Mouse (Mus musculus) hindbrain, postnatal 0 days (tissue): ENCODE measurements around the gene 1700001C19Rik. TPM values are rescaled to one million over a fixed set of nuclear protein-coding genes. Genes with fewer than 3 reads are reported as not detected.

ENCODE experiments used
- ATAC-seq: fragments of 200-750 bp; cut with Nextera tagmentation; 2 replicates; pipeline ENCODE4 v1.8.0; 2017; ENCODE audit warnings: mild to moderate bottlenecking, moderate TSS enrichment, moderate library complexity
- DNase-seq: peaks from one replicate; pipeline ENCODE4 v3.0.0-alpha.2; 2015; ENCODE audit warnings: low spot score
- H3K27ac ChIP-seq: fragments of 300-500 bp; sonication (generic); 2 replicates; pipeline ENCODE4 v1.5.1; 2014; ENCODE audit warnings: mild to moderate bottlenecking
- H3K27me3 ChIP-seq: fragments of 300-500 bp; sonication (generic); 2 replicates; pipeline ENCODE4 v1.6.1; 2014; ENCODE audit warnings: low read length, mixed read lengths; ENCODE audit not compliant: insufficient read depth
- H3K36me3 ChIP-seq: fragments of 300-500 bp; sonication (generic); 2 replicates; pipeline ENCODE4 v1.6.1; 2014; ENCODE audit warnings: low read length, mixed read lengths; ENCODE audit not compliant: insufficient read depth
- H3K4me1 ChIP-seq: fragments of 300-500 bp; sonication (generic); 2 replicates; pipeline ENCODE4 v1.6.1; 2014; ENCODE audit warnings: antibody characterized with exemption, low read length, mixed read lengths; ENCODE audit not compliant: insufficient read depth
- H3K4me2 ChIP-seq: fragments of 300-500 bp; sonication (generic); 2 replicates; pipeline ENCODE4 v1.6.1; 2014; ENCODE audit warnings: low read depth, mild to moderate bottlenecking, low read length, moderate library complexity, mixed read lengths
- H3K4me3 ChIP-seq: fragments of 300-500 bp; sonication (generic); 2 replicates; pipeline ENCODE4 v1.5.1; 2014; ENCODE audit warnings: low read length
- H3K9ac ChIP-seq: fragments of 300-500 bp; sonication (generic); replicated peaks from 2 replicates; pipeline ENCODE4 v1.6.1; 2014; ENCODE audit warnings: mild to moderate bottlenecking, low read length, moderate library complexity, mixed read lengths
- H3K9me3 ChIP-seq: fragments of 300-500 bp; sonication (generic); 2 replicates; pipeline ENCODE4 v1.6.1; 2016; ENCODE audit warnings: low read length, mixed read lengths
- CTCF ChIP-seq: IDR thresholded peaks from 2 replicates; pipeline ENCODE4 v1.5.1; 2016; ENCODE audit warnings: antibody characterized with exemption, control low read depth, low read depth
- WGBS: fragments of 180-500 bp; shearing (Covaris S2); extraction: QIAGEN DNeasy Blood & Tissue Kit; methylation state at CpG from one replicate; pipeline ENCODE4 v1.1.7; 2014; 5-methylcytosine and 5-hydroxymethylcytosine counted together
- polyA plus RNA-seq: library from polyadenylated mRNA; unstranded; fragments of >200 nt; fragmentation: Nextera tagmentation; extraction: Ambion mirVana; gene quantifications from 2 replicates; pipeline ENCODE4 v1.2.1, GENCODE M21; 2015
- total RNA-seq: library from RNA; depleted of rRNA; stranded (reverse); fragments of >200 nt; gene quantifications from 2 replicates; pipeline ENCODE4 v1.2.3, GENCODE M21; 2014

Gene 1700001C19Rik
- total and polyA plus RNA-seq, 2 experiments from 2014 or later: 0.45 to 1.7 TPM

- ATAC-seq: no peak
- TF ChIP-seq CTCF: no peak
- H3K4me3 ChIP-seq: no peak overlapping the region
- no peak overlapping the region for H3K9ac ChIP-seq
- no peak overlapping the region for H3K27ac ChIP-seq
- no peak for DNase-seq
- H3K4me2 ChIP-seq: no peak overlapping the region
- peaks cover 6% of the 10 kb centered on the region; the same call in 1 of the 2 replicates for H3K4me1 ChIP-seq
- no peaks in the 10 kb centered on the region for H3K9me3 ChIP-seq
- peaks cover 8% of the 10 kb centered on the region for H3K27me3 ChIP-seq
- 52% methylated on average over 9 of the region's 9 CpGs for WGBS
- no peaks in the 10 kb centered on the region for H3K36me3 ChIP-seq
These were observed 2.3 kb upstream of the 1700001C19Rik start for GRCm38 (mm10) chr17:47439396-47440028.

DNA sequence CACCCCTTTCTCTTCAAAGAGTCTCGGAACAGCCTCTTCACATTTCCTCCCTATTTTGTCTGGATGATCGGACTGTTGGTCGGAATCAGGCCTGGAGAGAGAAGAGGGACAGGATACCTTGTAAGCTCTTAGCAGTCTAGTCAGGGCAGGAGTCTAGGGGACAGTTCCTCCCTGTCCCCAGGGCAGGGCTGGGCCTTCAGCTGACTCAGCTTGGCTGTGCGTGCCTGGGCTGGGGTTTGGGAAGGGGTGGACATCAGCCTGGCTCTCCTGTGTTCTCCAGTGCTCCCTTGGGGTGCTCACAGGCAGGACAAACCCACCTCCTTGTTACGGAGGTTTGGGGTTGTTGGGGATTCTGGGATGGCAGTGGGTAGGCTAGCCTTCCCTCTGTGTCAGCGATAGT, 1.4 kb upstream of the 1700001C19Rik start:
- Histone ChIP-seq H3K9me3 (no peaks in the 10 kb centered on the region), H3K36me3 (no peaks in the 10 kb centered on the region), H3K27me3 (peaks cover 8% of the 10 kb centered on the region), H3K4me1 (peaks cover 6% of the 10 kb centered on the region; the same call in 1 of the 2 replicates), H3K4me2 (no peak overlapping the region), H3K9ac (no peak overlapping the region), H3K27ac (no peak overlapping the region), H3K4me3 (no peak overlapping the region)
- 68% methylated on average over 6 of the region's 6 CpGs for WGBS
- TF ChIP-seq CTCF: no peak
- DNase-seq (no peak), ATAC-seq (no peak)

DNA sequence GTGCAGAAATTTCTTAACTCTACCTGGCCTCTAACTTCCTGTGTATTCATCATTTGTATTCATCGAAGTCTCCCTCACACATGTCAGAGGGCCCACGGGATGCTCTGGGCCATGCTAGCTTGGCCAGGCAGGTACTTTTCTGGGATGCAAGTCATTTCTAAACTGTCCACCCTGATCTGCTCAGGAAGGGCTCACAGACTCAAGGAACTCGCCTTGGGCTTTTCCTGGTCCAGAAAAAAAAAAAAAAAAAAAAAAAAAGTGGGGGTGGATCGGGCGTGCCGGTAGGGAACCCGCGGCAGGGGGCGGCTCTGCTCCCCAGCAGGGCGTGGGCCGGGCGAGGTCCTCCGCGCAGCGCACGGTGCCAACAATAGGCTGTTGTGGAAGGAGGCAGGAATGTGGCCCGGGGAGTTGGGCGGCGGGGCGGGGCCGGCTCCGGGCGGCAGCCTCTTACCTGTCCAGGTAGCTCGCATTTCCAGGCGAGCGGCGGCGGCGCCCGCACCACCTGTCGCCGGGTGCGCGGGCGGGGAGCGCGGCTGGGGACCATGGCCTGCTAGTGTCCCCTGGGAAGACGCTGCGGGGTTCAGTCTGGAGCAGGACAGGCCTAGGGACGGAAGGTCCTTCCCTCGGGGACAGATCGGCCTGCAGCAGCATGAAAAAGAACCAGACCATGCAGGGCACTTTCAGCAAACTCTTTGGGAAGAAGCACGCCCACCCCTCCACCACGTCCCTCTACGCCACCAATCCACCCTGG, 845 bp downstream of the 1700001C19Rik start, which contains the start of gene AI661453:
AI661453 (plus strand) TSS at position 460 of the 751 bp plus-strand sequence.
- TF ChIP-seq CTCF: no peak
- peaks cover 6% of the 10 kb centered on the region; the same call in 1 of the 2 replicates for H3K4me1 ChIP-seq
- no peak for DNase-seq
- H3K27ac ChIP-seq: no peak within 1 kb of the TSS
- WGBS: 2% methylated on average over 45 of the region's 45 CpGs
- ATAC-seq: no peak
- H3K27me3 ChIP-seq: peaks cover 8% of the 10 kb centered on the region
- peak within 1 kb of the TSS; percentile 42 for H3K4me3 ChIP-seq
- peak within 1 kb of the TSS; percentile 70 for H3K4me2 ChIP-seq
- H3K36me3 ChIP-seq: no peaks in the 10 kb centered on the region
- no peak within 1 kb of the TSS; the same call in 1 of the 2 replicates for H3K9ac ChIP-seq
- no peaks in the 10 kb centered on the region for H3K9me3 ChIP-seq

DNA sequence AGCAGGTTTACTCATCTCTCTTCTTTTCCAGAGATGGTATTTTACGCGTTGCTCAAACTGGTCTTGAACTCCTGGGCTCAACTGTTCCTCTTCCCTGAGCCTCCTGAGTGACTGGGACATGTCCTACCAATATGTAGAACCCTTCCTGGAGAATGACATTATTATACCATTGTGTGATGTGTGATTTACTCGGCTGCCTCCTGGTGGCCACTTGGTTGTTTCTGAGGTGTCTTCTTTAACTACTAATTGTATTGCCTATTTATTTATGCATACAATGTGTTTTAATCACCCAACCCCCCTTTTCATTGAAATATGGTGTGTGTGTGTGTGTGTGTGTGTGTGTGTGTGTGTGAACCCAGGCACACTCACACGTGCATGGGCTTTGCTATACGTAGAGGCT, 6.4 kb downstream of the 1700001C19Rik start:
- no peak overlapping the region for H3K4me3 ChIP-seq
- no peak for ATAC-seq
- peak; percentile 53 for TF ChIP-seq CTCF
- no peaks in the 10 kb centered on the region for H3K36me3 ChIP-seq
- no peak for DNase-seq
- H3K27me3 ChIP-seq: no peaks in the 10 kb centered on the region
- H3K27ac ChIP-seq: no peak overlapping the region
- 69% methylated on average over 5 of the region's 5 CpGs for WGBS
- H3K9ac ChIP-seq: no peak overlapping the region
- no peaks in the 10 kb centered on the region for H3K9me3 ChIP-seq
- H3K4me2 ChIP-seq: no peak overlapping the region
- H3K4me1 ChIP-seq: no peaks in the 10 kb centered on the region

DNA sequence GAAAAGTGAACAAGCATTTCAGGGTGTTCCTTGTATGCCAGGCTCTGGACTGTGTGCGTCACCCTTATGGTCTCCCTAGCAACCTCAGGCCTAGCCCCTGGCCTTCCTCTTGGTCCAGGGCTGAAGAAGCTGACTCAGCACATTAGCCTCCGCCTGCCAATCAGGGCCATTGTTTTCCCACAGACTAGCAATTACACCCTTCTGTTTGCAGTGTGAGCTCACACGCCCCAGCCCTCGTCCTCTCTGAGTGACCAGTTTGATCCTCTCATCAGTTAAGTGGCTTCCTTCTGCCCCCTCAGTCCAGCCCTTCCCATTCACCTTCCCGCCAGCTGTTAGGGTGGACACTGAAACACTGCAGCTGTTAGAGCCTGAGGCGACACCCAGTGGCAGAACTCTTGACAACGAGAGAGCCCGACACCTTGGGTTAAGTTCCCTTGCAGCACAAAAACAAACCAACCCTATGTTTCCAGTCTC, 8.3 kb downstream of the 1700001C19Rik start:
- ATAC-seq (peak; percentile 88), DNase-seq (peak; percentile 71)
- Histone ChIP-seq H3K27ac (no peak overlapping the region), H3K36me3 (no peaks in the 10 kb centered on the region), H3K4me2 (0 out of 2 replicates have a peak overlapping the region, but pooled peaks have one; percentile 5), H3K9ac (no peak overlapping the region), H3K9me3 (no peaks in the 10 kb centered on the region), H3K27me3 (no peaks in the 10 kb centered on the region), H3K4me3 (no peak overlapping the region), H3K4me1 (no peaks in the 10 kb centered on the region)
- 5% methylated on average over 8 of the region's 8 CpGs for WGBS
- peak; percentile 71 for TF ChIP-seq CTCF

GRCm38 (mm10) chr17:47427316-47427715, 9.9 kb downstream of the 1700001C19Rik start:
- DNase-seq (no peak), ATAC-seq (no peak)
- no peaks in the 10 kb centered on the region for H3K9me3 ChIP-seq
- no peak overlapping the region for H3K9ac ChIP-seq
- H3K4me1 ChIP-seq: no peaks in the 10 kb centered on the region
- H3K4me3 ChIP-seq: no peak overlapping the region
- H3K27me3 ChIP-seq: no peaks in the 10 kb centered on the region
- no peak overlapping the region for H3K27ac ChIP-seq
- WGBS: 74% methylated on average over 6 of the region's 6 CpGs
- TF ChIP-seq CTCF: peak; percentile 35
- H3K36me3 ChIP-seq: no peaks in the 10 kb centered on the region
- no peak overlapping the region for H3K4me2 ChIP-seq
